Mouse (Mus musculus) right cerebral cortex, adult 18-20 months (tissue): ENCODE measurements around the gene Gm8909.
"Not testable (repeated sequence)": the region's sequence is repeated elsewhere in the genome, so short reads cannot be mapped to it uniquely, and the experiment has no call there.

Experiments used
- DNase-seq: peaks from one replicate; pipeline ENCODE4 v3.0.0; 2022; ENCODE audit warnings: mixed read lengths

The Gm8909 gene

GRCm38 (mm10) chr17:36161129-36162051 lies 6.9 kb downstream of the Gm8909 start:
- DNase-seq, result no peak

- not testable (repeated sequence) for DNase-seq
Measured at GRCm38 (mm10) chr17:36158264-36158663, 10.1 kb downstream of the Gm8909 start.

GRCm38 (mm10) chr17:36157782-36158181 lies 10.6 kb downstream of the Gm8909 start:
- DNase-seq, result not testable (repeated sequence)

DNA sequence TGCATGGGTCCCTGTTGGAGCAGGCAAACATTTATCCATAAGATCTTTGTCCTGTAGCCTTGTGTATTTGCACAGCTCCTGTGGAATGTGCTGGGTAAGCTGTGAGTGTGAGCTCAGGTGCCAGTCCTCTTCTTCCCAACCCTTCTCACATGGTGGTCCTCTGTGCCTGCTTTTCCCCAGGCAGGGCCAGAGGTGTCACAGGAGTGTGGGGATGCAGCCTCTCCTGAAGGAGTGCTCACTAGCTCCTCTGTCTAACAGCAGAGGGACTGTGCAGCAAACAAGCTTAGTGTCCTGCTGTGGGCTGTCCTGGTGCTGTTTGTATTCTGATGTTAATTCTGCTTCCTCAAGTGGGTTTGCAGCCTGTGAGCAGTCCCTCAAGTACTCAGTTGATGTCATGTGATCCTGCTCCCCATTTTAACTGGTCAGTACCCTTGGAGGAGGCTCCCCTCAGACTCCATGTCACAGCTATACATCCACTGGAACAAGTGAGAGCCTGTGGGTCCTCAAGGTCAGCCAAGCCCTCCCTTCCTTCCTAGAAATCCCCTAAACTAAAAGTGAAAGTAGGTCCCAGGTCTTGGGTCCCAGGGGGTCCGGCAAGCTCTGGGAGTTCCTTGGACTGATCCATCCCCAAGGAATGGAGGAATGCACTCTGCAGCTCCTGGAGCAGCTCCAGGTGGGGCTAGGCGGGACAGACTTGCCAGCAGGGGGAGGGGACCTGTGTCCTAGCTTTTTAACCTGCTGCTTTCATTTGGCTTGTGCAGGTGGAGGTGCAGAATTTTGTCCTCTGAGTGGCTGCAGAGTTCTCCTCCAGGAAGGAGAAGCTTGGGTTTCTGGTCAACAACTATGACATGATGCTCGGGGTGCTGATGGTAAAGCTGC lies 13.8 kb downstream of the Gm8909 start:
- no peak for DNase-seq

DNA sequence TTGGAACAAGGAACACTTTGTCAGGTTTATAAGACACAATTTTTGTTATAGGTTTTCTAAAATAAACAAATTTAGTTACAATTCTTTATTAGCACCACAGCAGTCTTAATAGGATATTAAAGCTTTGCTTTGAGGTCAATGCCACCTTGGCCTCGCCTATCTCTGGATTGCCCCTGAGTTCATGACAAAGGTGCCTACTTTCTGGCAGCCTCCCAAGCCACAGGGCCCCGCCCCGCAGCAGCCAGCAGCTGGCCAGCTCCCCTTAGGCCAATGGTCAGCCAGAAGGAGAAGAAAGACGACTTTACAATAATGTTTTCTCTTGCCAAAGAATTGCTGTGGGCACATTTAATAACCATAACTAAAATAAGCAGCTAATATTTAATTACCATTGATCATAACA lies 17.1 kb downstream of the Gm8909 start:
- DNase-seq, result not testable (repeated sequence)

- not testable (repeated sequence) for DNase-seq
Measured at GRCm38 (mm10) chr17:36148468-36148867, 19.9 kb downstream of the Gm8909 start.

DNA sequence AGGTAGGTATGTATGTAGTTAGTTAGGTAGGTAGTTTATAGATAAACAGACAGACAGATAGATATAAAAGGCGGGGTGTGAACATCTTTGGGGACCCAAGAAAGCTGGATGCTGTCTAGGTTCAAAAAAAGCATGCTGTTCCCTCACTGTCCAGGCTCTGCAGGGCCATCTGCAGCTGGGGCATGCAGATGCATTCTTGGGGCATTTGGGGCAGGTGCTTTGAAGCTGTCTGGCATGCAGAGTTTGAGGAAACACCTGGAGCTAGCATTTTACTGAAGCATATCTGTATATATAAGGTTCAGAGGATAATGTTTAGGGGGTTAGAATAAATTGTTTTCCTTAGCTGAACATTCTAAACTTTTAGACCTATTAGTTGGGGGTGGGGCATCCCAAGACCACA lies 21.4 kb downstream of the Gm8909 start:
- DNase-seq, result not testable (repeated sequence)

DNA sequence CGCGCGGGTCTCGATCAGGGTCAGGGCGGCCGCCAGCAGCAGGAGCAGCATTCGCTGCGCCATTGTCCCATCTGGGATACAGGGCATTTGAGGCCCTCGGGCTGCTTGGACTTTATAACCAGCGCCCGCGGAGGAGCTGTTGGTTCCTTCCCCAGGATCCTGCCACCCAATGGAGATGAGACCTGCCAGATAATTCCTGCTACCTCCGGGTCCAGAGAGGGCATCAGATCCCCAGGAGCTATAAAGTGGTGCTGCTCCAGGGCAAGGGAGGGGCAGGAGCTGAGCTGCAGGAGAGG lies 22.5 kb downstream of the Gm8909 start:
- DNase-seq, result not testable (repeated sequence)

DNA sequence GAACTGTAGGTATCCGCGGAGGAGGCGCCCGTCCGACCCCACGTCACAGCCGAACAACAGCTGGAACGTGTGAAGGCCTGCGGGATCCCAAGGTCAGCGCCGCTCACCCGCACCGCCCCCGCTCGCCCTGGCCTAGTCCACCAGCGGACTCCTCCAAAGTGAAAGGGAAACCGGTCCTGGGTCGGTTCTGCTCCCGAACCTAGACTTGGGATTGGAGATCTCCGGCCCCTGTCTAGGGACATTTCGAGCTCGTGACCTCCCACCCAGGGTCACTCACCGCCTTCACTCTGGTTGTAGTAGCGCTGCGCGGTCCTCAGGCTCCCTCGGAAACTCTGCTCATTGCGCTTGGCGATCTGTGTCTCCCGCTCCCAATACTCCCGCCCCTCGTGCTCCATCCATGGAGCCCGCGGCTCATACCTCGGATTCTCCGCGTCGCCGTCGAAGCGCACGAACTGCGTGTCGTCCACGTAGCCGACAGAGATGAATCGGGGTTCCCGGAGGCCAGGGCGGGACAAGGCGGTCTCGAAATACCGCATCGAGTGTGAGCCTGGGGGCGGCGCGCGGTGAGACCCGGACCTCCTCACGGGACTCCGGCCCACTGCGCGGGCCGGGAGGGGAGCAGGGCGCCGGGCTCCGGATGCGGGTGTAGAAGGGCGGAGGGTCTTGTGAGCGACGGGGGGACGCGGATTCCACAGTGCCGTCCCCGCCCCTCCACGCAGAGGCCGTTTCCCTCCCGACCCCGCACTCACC lies 23.1 kb downstream of the Gm8909 start:
- DNase-seq, result no peak

DNA sequence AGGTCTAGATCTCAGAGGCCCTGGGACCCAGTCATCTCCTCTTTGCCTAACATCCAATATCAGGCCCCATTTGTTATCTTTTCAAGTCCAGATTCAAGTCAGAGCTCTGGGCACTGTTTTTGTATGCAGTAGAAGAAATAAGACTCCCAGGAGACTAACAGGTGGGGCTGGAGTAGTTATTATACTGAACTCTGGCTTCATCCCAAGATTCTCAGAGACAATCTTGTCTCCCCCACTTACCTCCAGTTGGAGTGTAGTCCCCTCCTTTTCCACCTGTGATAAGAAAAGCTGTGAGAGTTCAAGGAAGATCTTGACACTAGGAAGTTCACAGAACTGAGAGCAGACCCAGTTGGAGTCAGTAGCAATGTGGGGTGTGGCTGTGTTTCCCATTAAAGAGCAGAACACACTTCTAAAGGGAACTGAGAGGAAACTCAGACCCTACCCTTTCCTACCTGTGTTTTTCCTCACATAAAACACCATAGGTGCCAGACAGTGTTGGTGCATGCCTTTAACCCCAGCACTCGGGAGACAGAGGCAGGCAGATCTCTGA lies 32.0 kb downstream of the Gm8909 start:
- DNase-seq, result not testable (repeated sequence)

- DNase-seq, result not testable (repeated sequence)
Measured at GRCm38 (mm10) chr17:36135421-36136231, 32.7 kb downstream of the Gm8909 start.

- no peak for DNase-seq
Measured at GRCm38 (mm10) chr17:36131516-36132265, 36.6 kb downstream of the Gm8909 start.

DNA sequence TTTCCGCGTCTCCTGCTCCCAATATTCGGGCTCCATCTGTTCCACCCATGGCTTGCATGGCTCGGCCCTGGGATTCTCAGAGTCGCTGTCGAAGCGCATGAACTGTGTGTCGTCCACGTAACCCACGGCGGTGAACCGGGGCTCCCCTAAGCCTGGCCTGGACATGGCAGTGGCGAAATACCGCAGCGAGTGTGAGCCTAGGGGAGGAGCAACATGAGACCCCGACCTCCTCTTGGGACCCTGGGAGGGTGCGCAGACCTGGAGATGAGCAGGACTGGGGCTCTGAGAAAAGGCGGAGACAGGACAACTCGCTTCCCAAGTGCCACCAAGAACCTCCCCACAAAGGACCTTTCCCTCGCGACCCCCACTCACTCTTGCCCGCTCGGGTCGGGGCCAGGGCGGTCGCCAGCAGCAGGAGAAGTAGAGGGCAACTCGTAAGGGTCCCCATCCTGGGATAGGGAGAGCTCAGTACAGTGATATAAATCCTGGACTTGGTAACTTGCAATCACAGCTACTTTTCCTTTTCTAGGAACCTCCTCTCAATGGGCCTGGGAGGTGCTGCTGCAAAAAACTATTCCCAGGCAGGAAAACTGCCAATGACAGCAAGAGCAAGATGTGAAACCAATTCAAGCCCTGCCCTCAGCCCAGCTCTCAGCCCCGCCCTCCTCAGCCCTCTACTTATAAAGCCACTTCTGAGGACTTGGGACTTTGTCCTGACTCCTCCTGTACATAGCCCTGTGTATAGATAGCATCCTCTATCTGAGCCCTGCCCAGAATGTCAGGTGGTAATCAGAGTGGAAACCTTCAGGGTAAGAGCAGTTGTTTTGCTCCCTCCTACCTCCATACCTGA lies 39.1 kb downstream of the Gm8909 start, which contains the start of gene Gm7030:
Gene Gm7030, minus strand, starts transcription at position 458 of the 850 bp plus-strand sequence.
- DNase-seq, result not testable (repeated sequence)

GRCm38 (mm10) chr17:36128525-36128924 lies 39.8 kb downstream of the Gm8909 start:
- not testable (repeated sequence) for DNase-seq

DNA sequence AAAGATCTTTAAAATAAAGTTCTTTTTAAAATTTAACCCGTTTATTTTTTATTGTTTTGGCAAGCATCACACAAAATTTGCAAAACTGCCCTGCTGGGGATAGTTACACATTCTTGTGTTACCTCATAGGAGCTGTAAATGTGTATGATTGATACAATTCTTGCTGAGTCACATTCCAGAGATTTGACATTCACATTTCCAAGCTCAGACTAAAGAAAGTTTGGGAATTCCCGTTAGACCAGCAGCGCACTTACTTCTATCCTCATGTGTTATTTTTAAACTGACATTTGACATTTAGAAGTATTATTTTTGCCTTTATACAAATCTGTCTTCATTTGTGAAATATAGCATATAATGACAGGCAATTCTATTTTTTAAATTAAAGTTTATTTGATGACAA lies 44.2 kb downstream of the Gm8909 start:
- DNase-seq, result not testable (repeated sequence)

DNA sequence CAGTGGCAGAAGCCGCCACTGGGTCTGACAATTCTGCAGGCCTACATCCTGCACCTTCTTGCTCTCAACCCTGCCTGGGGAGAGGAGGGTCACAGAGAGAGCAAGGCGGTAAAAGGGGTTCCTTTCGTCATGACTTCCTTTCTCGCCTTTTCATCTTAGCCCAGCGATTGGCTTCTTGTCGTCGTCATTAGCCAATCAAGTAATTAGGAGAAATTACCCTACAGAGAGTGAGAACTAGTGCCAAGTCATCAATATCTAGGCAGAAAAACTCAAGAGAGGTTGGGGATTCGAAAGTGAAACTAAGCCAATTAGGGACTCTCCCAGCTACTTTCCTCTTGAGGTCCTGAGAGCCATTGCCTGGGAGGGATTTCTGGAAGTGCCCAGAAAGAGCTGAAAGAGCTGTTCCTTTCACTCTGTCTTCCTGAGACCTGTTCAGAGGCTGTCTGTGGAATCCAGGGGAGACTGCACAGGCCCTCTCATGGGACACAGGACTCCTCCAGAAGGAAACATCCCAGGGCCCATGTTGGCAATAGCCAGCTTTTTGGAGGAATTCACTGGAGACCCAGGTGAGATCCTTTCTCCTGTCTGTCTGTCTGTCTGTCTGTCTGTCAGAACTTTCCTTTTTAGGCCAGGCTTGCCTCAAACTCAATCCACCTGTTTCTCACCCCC lies 46.9 kb downstream of the Gm8909 start, which contains the start of gene Gm19684:
Gene Gm19684, plus strand, starts transcription at position 327 of the 669 bp plus-strand sequence.
- DNase-seq, result peak; percentile 43

GRCm38 (mm10) chr17:36120839-36121238 lies 47.5 kb downstream of the Gm8909 start:
- not testable (repeated sequence) for DNase-seq

DNA sequence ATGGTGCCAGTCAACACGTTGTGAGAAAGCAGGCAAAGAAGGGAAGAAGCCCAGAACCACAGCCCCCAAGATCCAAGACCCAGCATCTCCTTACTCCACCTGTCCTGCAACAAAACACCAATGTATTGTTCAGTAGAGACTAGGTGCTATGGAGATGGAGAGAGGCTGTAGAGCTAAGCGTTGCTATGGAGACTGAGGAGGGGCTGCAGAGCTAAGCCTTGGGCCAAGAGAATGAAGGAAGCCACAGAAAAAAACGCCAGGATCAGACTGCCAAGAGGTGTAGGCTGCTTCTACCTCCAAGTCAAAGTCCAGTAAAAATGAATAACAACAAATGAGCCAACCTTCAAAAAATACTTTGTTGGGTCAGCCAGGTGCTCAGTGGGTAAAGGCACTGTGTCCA lies 51.8 kb downstream of the Gm8909 start:
- DNase-seq, result not testable (repeated sequence)
